Mouse (Mus musculus) lung, adult 18-20 months (tissue): Measurements from ENCODE around the gene Tuft1.
"Not testable (repeated sequence)": the region's sequence is repeated elsewhere in the genome, so short reads cannot be mapped to it uniquely, and the experiment has no call there.

Source experiments
- DNase-seq, 2 experiments: peaks; one replicate each; pipeline ENCODE4 v3.0.0; 2022; ENCODE audit warnings: mixed read lengths in 2 of 2

Tuft1 gene

GRCm38 (mm10) chr3:94659142-94659748 is 573 bp upstream of the Tuft1 start:
- peak; percentile 42 to 58 for DNase-seq

DNA sequence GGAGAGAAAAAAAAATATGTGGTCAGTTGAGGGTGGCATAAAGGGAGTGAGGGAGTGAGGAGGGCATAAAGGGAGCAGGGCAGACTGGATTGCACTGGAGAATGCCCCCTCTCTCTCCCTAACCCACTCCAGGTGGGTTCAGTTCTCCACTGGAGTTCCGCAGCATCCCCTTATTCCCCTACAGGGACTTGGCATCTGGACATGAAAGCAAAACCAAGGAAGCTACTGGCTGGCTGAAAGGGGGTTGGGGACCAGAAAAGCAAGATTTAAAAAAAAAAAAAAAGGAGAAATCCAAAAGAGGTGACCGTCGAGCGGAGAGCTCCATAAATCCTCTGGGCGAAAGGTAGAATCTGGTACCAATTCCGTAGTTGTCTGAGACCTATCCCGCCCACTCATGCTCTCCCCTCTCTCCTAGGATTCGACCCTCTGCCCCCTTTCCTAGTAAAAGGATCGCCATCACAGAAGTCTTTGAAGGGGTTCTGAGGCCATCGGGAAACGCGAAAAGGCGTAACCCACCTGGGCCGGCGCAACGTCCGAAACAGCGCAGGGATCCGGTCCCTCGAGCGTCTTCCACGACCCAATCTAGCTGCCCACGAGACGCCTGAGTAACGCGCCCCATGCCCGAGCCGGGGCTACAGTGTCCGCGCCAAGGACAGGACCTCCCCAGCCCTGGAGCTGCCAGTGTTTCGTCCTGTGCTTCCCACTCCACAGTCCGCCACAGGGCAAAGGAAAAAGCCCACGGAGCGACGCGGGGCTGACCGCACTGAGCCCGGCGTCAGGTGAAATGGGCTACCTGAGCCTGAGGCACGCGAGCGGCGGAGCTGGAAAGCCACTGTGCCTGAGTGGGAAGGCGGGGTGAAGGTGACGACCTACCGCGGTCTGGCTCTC is 576 bp downstream of the Tuft1 start:
- not testable (repeated sequence) for DNase-seq

- DNase-seq: not testable (repeated sequence)
Measured at GRCm38 (mm10) chr3:94653967-94654366, 4.7 kb downstream of the Tuft1 start.

DNA sequence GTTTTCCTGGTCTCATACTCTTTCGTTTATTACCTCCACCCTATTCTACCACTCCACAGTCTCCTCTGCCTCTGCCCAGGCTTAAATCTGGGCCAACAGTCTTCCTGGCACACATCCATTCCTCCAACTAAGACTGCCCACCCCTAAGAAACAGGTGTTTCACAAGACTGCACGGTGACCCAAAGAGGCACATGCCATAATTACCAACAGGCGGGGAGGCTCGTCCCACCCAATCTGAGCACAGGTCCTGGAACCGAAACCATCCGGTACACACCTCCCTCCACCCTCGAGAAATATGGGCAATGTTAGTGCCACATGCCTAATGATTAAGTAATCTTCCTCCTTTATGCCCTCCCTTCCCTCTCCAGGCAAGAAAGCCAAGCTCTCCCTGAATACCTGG is 8.3 kb downstream of the Tuft1 start:
- DNase-seq: peak; percentile 90 to 93

DNA sequence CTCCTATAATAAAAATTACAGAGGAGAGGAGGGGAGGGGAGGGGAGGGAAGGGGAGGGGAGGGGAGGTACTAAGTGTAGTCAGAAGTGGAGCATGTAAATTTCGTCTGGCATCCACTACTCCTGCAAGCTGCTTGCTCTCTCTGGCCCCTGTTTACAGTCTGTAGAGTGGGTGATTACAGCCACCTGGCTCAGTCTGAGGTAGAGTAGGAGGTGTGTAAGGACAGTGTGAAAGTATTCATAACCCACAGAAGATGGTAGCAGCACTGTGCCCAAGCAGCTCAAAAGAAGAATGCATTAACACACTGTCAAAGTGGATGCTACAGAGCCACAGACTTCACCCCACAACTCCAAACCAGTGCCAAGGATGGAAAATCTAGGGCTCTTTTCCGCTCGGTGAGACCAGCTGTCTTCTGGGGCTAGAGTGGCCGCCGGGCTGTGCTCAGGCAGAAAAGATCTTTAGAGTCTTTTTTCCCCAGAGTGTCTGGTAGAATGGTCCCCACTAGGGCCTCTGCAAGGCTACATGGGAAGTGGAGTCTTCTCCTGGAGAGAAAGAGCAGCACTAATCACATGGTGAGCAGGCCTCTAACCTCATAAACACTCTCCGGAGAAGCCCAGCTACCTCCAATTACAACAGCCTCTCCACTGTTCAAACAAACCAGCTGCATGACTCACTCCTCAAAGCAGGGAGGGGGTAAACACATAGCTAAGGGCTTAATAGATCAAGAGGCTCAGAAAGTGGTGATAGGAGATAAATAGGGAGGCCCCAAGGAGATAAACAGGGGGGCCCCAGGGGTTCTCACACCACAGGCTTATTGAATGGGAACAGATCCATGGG is 9.7 kb downstream of the Tuft1 start:
- peak; percentile 80 to 88 for DNase-seq

GRCm38 (mm10) chr3:94642495-94643162 is 16.0 kb downstream of the Tuft1 start, which contains the start of gene Gm10972:
TSS of gene Gm10972 (plus strand) at chr3:94643112.
- DNase-seq: not testable (repeated sequence)

DNA sequence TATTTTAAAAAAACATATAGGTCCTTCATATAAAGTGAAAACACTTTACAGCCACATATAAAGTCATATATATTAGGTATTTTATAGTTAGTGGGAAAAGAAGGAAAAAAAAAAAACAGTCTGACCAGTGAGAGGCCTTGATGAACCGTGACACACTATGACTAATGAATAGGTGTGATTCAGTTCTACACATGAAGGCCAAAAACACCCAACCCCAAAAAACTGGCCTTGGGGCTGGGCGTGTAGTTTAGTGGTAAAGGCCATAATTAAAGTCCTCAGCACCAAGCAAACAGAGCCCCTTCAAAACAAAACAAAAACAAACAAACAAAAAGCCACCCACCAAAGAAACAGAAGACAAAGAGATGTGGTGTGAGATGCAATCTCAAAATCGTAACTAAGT is 28.8 kb downstream of the Tuft1 start:
- no peak for DNase-seq

GRCm38 (mm10) chr3:94628712-94629111 is 30.0 kb downstream of the Tuft1 start:
- no peak for DNase-seq

- DNase-seq: no peak
Measured at GRCm38 (mm10) chr3:94624281-94624680, 34.4 kb downstream of the Tuft1 start.

DNA sequence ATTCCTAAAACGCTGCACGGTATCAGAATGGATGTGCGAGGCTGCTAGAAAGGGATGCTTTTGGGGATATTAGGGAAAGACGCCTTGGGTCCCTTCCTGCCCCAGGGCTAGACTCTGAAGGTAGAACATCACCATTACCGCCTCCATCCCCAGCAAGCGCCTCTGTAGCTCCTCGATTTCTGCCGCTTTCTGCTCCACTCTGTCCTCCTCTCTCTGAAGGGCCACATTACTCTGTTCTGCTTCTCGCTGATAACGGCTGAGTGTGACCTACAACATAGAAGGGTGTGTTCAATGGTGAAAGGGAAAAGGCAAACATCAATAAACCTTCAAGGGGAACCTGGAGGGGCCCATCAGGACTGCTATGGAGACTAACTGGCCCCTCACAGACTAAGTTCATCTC is 36.1 kb downstream of the Tuft1 start:
- no peak for DNase-seq

DNA sequence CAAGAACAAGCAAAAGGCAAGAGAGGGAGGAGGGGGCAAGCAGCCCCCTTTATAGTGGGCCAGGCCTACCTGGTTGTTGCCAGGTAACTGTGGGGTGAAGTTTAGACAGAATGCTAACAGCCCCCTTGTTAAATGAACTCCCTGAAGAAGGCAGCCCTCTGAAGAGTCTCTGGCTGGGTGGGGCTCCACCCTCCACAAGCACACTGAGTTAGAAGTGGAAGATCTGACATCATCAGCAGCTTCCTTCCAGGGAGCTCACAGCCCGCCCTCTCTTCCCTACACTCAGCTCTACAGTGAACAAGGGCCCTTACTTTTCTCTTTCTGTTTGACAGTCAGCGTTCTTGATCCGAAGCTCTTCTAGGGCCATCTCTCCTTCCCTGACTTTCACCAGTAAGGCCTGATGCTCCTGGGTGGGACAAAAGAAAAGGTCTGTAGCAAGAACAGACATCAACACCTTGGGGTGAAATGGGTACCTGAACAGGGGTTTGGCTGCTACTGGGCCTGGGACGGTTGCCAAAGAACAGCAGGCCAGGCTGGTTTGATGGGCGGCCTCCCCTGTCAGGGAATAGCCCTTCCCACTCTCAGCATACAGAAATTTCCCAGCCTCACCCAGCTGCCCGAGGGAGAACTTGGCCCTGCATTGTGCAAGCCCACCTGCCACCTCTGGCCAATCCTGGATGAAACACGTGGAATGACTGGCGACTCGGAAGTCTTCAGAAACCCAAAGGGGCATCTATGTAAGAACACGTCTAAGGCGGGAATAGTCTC is 36.7 kb downstream of the Tuft1 start:
- DNase-seq: peak; percentile 61 to 78

GRCm38 (mm10) chr3:94616717-94617116 is 42.0 kb downstream of the Tuft1 start:
- peak; percentile 30 to 42 for DNase-seq

- DNase-seq: peak; percentile 49 to 66
Measured at GRCm38 (mm10) chr3:94613258-94613878, 45.3 kb downstream of the Tuft1 start.

DNA sequence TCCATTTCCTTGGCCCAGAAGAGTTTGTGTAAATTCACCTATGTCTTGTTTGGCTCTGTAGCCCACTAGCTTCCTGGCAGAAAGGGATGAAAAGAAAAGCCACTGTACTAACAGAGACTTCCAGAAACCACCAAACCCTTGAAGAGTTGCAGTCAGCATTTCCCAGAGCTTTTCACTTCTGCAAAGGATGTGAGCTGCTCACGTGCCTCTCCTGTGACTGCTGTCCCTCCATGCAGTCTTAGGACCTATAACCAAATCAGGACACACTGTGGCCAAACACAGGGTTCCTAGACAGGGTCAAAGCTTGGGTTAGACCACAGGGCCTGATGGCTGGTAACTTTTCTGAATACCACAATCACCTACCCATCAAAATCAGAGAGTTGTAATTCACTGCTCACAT is 46.4 kb downstream of the Tuft1 start:
- DNase-seq: no peak

DNA sequence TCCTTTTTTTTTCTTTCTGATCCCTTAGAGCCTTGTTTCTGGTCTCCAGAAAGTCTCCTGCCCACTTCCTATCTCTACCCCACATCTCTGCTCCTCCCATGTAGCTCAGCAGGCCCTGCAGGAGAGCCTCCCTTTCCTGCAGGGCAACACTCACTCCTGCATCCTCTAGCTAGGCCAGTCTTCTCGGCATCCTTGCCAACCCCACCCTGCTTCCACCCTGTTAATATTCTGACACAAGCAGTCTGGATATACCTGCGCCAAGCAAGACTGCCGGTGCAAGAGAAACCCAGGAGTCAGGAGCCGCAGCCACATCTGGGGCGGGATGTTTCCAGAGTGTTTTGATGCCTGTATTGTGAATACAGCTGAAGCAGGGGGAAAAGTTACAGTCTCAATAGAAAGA is 46.8 kb downstream of the Tuft1 start:
- peak in 1 of 2 experiments; percentile 17 for DNase-seq

GRCm38 (mm10) chr3:94611343-94611742 is 47.3 kb downstream of the Tuft1 start:
- DNase-seq: no peak

- no peak for DNase-seq
Measured at GRCm38 (mm10) chr3:94610581-94610980, 48.1 kb downstream of the Tuft1 start.

DNA sequence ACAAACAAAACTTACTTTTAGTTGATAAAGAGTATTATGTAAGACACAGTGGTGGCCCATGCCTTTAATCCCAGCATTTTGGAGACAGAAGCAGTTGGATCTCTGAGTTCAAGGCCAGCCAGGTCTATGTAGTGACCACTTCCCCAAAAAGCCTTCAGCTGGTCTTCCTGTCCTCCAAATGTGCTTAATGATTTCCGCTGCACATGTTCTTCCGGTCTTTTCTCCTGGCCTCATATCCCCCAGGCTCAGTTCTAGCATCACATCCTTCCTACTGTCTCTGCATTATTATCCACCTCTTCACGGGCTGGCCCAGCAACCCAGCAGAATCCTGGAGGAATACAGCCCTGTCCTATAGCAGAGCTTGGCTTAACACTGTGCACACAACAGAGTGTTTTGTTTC is 49.1 kb downstream of the Tuft1 start:
- no peak for DNase-seq

DNA sequence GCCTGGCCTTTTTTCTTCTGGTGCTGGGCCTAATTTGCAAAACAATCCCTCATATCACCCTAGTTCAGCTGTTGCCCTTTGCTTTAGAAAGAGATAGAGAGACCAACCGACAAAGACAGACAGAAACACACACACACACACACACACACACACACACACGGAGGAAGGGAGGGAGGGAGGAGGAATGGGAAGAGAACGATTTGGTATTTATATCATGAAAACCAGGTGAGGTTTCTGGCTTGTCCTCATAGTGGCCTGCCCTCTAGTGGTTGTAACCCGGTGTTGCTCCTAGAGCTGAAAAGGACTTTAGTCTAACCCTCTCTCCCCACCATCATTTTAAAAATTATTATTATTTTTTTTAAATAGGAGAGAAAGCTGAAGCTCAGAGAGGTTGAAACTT is 56.7 kb downstream of the Tuft1 start:
- peak; percentile 34 to 38 for DNase-seq

- DNase-seq: peak in 1 of 2 experiments; percentile 28
Measured at GRCm38 (mm10) chr3:94597224-94597779, 61.4 kb downstream of the Tuft1 start.

- DNase-seq: no peak
Measured at GRCm38 (mm10) chr3:94595871-94596287, 62.8 kb downstream of the Tuft1 start.
